Mouse (Mus musculus) B cell, adult 2 months (primary cell): ENCODE results near the gene Smim26.

Experiments
- DNase-seq, 2 experiments: peaks; one replicate each; pipeline ENCODE4 v3.0.0; 2022

Gene Smim26

GRCm38 (mm10) chr2:144637204-144637603, 43.4 kb downstream of the Smim26 start:
- no peak for DNase-seq

GRCm38 (mm10) chr2:144637671-144638395, 44.0 kb downstream of the Smim26 start:
- DNase-seq, result no peak

GRCm38 (mm10) chr2:144638719-144639118, 44.9 kb downstream of the Smim26 start:
- no peak for DNase-seq

GRCm38 (mm10) chr2:144640101-144640500, 46.2 kb downstream of the Smim26 start:
- DNase-seq, result no peak

DNA sequence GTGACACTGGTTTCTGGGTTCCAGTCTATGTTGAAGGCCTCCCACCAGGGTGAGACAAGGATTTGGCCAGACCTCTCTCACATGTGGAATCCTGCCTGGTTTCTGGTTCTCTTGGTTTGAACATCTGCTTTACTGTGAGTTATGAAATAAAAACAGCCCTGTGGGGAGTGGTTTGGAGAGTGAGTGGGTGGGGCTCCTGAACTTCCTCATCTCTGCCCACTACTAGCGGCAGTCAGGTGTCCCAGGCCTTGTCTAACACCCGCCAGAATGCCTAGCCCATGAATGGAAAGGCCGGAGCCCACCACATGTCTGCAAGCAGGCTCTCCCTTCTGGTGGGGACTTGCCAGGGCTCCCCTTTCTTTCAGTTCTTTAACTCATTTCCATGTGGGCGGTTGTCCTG, 48.1 kb downstream of the Smim26 start:
- peak; percentile 20 to 23 for DNase-seq
